Mouse (Mus musculus) left cerebral cortex, adult 2 months (tissue): Measurements from ENCODE around the gene Ube2n. TPM values are rescaled to one million over a fixed set of nuclear protein-coding genes. Genes with fewer than 3 reads are reported as not detected.

Experiments used
- DNase-seq, 2 experiments: peaks; one replicate each; pipeline ENCODE4 v3.0.0; 2021 to 2022; ENCODE audit warnings: low spot score in 2 of 2, mixed read lengths in 1 of 2; ENCODE audit errors: extremely low spot score in 1 of 2
- H3K27ac ChIP-seq: fragments of 200-600 bp; 2 replicates; pipeline ENCODE4 v1.8.1; 2022
- H3K4me3 ChIP-seq: fragments of 200-600 bp; 2 replicates; pipeline ENCODE4 v1.8.1; 2022
- CTCF ChIP-seq: fragments of 200-600 bp; IDR thresholded peaks from 2 replicates; pipeline ENCODE4 v1.8.1; 2022; ENCODE audit warnings: antibody characterized with exemption, mild to moderate bottlenecking, moderate library complexity
- intact Hi-C: fragments of 180-260 bp; cut with DNase I; formaldehyde crosslinking; loops from one replicate; pipeline ENCODE4 v1.15.1; 2025
- total RNA-seq, 2 experiments: library from RNA; stranded (reverse); gene quantifications; 2 replicates each; pipeline ENCODE4 v1.2.3; 2021

Gene Ube2n
- total RNA-seq, 2 experiments from 2014 or later = 196 to 198 TPM

- intact Hi-C loops = no loop called here
- H3K27ac ChIP-seq = no peak overlapping the region
- TF ChIP-seq CTCF = no peak
- DNase-seq = no peak
- no peak overlapping the region for H3K4me3 ChIP-seq
These were observed 11.7 kb downstream of the Ube2n start for GRCm38 (mm10) chr10:95526495-95527122.

GRCm38 (mm10) chr10:95530551-95531121, 15.7 kb downstream of the Ube2n start:
- H3K27ac ChIP-seq = no peak overlapping the region
- no peak for DNase-seq
- H3K4me3 ChIP-seq = no peak overlapping the region
- no peak for TF ChIP-seq CTCF
- intact Hi-C loops = no loop called here

DNA sequence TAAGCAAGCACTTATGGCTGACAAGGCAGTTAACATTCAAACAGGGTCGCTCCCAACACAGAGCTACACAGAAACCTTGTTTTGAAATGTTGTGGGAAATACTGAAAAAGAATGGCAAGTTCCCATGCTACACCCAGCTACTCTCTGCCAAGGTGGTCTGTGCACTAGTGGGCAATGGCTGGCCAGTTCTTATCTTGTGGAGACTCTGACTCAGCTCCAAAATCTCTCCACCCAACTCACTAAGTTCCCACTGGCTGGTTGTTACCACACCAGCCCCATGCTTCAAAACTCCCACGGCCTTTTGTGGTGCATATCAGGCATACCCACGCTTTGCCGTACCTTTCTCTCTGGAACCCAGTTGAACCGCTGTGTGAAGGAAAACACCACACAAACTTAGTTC, 18.0 kb downstream of the Ube2n start:
- intact Hi-C loops = no loop called here
- no peak for TF ChIP-seq CTCF

DNA sequence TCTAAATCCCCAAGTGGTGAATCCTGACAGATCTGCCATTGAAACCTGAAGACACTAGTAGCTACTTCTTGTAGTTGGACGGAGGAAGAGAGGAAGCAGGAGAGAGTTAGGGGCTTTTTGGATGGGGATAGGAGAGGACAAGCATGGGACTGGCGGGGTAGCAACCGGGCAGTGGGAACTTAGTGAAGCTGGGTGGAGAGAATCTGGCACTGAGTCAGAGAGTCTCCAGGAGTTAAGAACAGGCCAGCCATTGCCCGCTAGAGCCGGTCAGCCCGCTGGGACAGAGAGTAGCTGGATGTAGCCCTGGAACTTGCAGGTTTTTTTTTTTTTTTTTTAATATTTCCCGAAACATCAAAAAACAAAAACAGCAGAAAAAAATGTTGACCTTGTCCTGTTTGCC, 18.4 kb downstream of the Ube2n start:
- no peak overlapping the region for H3K4me3 ChIP-seq
- TF ChIP-seq CTCF = no peak
- no peak overlapping the region for H3K27ac ChIP-seq
- intact Hi-C loops = no loop called here
- no peak for DNase-seq

More for the DNA sequence above, 18.0 kb downstream of the Ube2n start:
- Histone ChIP-seq H3K4me3 (no peak overlapping the region), H3K27ac (no peak overlapping the region)
- no peak for DNase-seq

GRCm38 (mm10) chr10:95535399-95536221, 20.7 kb downstream of the Ube2n start:
- Histone ChIP-seq H3K4me3 (no peak overlapping the region), H3K27ac (no peak overlapping the region)
- intact Hi-C loops = no loop called here
- no peak for DNase-seq
- TF ChIP-seq CTCF = peak; percentile 12; the same call in 1 of the 2 replicates

DNA sequence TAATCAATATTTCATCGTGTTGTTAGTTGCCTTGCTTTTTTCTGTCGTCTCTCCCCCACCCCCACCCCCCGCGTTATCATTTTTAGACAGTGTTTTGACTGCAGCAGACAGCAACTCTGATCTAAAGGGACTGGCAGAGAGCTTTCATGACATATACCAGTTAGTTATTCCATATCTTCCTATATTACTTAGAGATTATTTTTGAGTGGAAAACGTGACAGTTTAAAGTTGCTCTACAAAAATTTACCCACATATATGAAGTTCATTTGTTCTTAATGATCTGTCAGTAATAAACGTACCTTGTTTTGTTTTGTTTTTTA, 21.2 kb downstream of the Ube2n start:
- intact Hi-C loops = no loop called here
- DNase-seq = no peak
- no peak for TF ChIP-seq CTCF

GRCm38 (mm10) chr10:95539260-95539659, 24.3 kb downstream of the Ube2n start:
- intact Hi-C loops = no loop called here
- no peak for TF ChIP-seq CTCF
- no peak overlapping the region for H3K27ac ChIP-seq
- no peak overlapping the region for H3K4me3 ChIP-seq
- no peak for DNase-seq

More for the DNA sequence above, 21.2 kb downstream of the Ube2n start:
- Histone ChIP-seq H3K4me3 (no peak overlapping the region), H3K27ac (no peak overlapping the region)

DNA sequence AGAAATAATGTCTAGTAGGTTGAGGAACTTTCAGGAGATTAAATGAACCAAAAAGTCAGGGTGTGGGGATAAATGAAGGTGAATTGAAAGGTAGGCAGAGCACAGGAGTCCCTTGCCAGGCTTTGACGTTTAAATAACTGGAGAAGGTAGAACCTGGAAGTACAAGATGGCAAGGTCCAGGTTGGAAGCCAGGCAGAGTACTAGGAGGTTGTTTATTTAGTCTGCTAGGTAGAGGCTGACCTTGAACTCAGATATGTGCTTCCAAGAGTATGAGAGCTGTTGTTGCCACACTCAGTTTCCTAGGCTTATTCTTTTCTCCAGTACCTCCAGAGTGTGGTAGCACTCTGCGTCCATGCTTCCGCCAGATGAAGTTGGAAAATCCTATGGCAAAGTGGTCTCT, 24.9 kb downstream of the Ube2n start:
- no peak for DNase-seq
- no peak for TF ChIP-seq CTCF
- Histone ChIP-seq H3K4me3 (no peak overlapping the region), H3K27ac (no peak overlapping the region)
- intact Hi-C loops = no loop called here

GRCm38 (mm10) chr10:95542916-95543315, 28.0 kb downstream of the Ube2n start:
- TF ChIP-seq CTCF = no peak
- Histone ChIP-seq H3K27ac (no peak overlapping the region), H3K4me3 (no peak overlapping the region)
- no peak for DNase-seq
- intact Hi-C loops = no loop called here

GRCm38 (mm10) chr10:95543377-95543776, 28.4 kb downstream of the Ube2n start:
- no peak overlapping the region for H3K4me3 ChIP-seq

DNA sequence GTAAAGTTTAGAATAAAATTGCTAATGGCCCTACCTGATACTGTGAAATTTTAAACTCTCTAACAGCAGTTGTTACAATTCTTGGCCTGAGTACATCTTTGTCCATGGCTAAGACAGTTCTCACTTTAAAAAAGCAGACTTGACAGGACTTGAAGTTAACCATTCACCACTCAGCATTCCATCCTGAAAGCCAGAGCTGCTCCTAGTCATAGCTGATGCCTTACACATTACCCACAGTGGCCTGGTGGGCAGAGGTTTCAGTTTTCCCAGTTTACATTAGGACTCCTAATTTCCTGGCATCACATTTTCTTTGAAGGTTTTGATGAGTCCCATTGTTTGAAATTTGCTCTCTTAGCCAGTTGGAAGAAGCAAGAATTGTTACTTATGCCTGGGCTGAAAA, 29.1 kb downstream of the Ube2n start:
- intact Hi-C loops = no loop called here
- Histone ChIP-seq H3K27ac (peak overlapping the region; percentile 17; the same call in 1 of the 2 replicates), H3K4me3 (no peak overlapping the region)
- TF ChIP-seq CTCF = no peak
- DNase-seq = no peak

More at GRCm38 (mm10) chr10:95543377-95543776, 28.4 kb downstream of the Ube2n start:
- TF ChIP-seq CTCF = no peak
- no peak for DNase-seq
- no peak overlapping the region for H3K27ac ChIP-seq
- intact Hi-C loops = no loop called here

DNA sequence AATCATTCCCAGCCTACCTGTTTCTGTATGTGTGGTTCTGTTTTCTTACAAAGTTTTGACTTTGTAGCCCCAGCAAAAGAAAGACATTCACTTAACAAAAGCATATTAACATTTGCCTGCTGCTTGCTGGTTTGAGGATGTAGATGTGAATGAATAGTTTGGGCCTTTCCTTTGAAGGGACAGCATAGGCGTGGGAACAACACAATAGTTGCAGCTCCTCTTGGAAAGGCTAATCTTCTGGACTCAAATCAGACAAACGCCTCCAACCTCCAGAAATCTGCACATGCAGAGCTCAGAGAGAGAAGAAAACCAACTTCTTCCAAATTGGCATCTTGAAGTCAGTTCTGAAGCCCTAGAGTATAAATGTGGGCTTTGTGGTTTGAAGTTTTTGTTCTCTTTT, 29.7 kb downstream of the Ube2n start:
- TF ChIP-seq CTCF = no peak
- Histone ChIP-seq H3K4me3 (no peak overlapping the region), H3K27ac (no peak overlapping the region)
- intact Hi-C loops = no loop called here
- no peak for DNase-seq
